Mouse (Mus musculus) spleen, adult 2 months (tissue): ENCODE measurements around the gene Fan1.

Experiments
- CTCF ChIP-seq: fragments of 200-500 bp; IDR thresholded peaks from 2 replicates; pipeline ENCODE4 v1.5.1; 2011; ENCODE audit warnings: mild to moderate bottlenecking, inconsistent platforms; ENCODE audit not compliant: insufficient read depth, insufficient read length, insufficient replicate concordance; ENCODE audit errors: extremely low read depth
- POLR2A ChIP-seq: fragments of 200-500 bp; IDR thresholded peaks from 2 replicates; pipeline ENCODE4 v1.6.1; 2011; ENCODE audit warnings: low read depth, low read length, inconsistent platforms

GRCm38 (mm10) chr7:64400725-64401124, 26.8 kb upstream of the Fan1 start:
- TF ChIP-seq CTCF (no peak), POLR2A (no peak)
